Mouse (Mus musculus): Measurements from ENCODE around the gene Arhgap27. TPM values are rescaled to one million over a fixed set of nuclear protein-coding genes. Genes with fewer than 3 reads are reported as not detected.
A peak's percentile ranks its signal among the peaks of the same experiment; 100 is the strongest.

Arhgap27 gene
- polyA plus RNA-seq, 1 experiment from 2014 or later, result 8.5 TPM

- no peaks in the 10 kb centered on the region for H3K27me3 ChIP-seq (ENCODE audit: control insufficient read depth, insufficient read depth, low read length)
- peaks cover 8% of the 10 kb centered on the region for H3K4me1 ChIP-seq (ENCODE audit: control insufficient read depth, insufficient read depth, low read length)
- no peak overlapping the region for H3K4me3 ChIP-seq (ENCODE audit: low read length)
- H3K4me2 ChIP-seq (ENCODE audit: low read depth, low read length), result no peak overlapping the region
- ATAC-seq (replicated peaks; ENCODE audit: extremely low read depth, insufficient read depth, low FRiP score), result no peak
- no peaks in the 10 kb centered on the region for H3K9me3 ChIP-seq (replicated peaks; ENCODE audit: control insufficient read depth, low read length)
- H3K27ac ChIP-seq (ENCODE audit: low read length), result no peak overlapping the region
- H3K9ac ChIP-seq (ENCODE audit: low read length), result no peak overlapping the region
- peaks cover 18% of the 10 kb centered on the region; the same call in 1 of the 2 replicates for H3K36me3 ChIP-seq (ENCODE audit: control insufficient read depth, insufficient read depth)
- 62% methylated on average over 7 of the region's 7 CpGs for WGBS
These were observed 24.5 kb upstream of the Arhgap27 start for GRCm38 (mm10) chr11:103387870-103388526.

GRCm38 (mm10) chr11:103386827-103387226 lies 23.3 kb upstream of the Arhgap27 start:
- H3K36me3 ChIP-seq (ENCODE audit: control insufficient read depth, insufficient read depth), result peaks cover 15% of the 10 kb centered on the region; the same call in 1 of the 2 replicates
- ATAC-seq (replicated peaks; ENCODE audit: extremely low read depth, insufficient read depth, low FRiP score), result no peak
- WGBS, result 89% methylated on average over 9 of the region's 9 CpGs
- H3K4me3 ChIP-seq (ENCODE audit: low read length), result no peak overlapping the region
- H3K9ac ChIP-seq (ENCODE audit: low read length), result no peak overlapping the region
- peaks cover 18% of the 10 kb centered on the region for H3K4me1 ChIP-seq (ENCODE audit: control insufficient read depth, insufficient read depth, low read length)
- no peaks in the 10 kb centered on the region for H3K27me3 ChIP-seq (ENCODE audit: control insufficient read depth, insufficient read depth, low read length)
- H3K27ac ChIP-seq (ENCODE audit: low read length), result no peak overlapping the region
- no peaks in the 10 kb centered on the region for H3K9me3 ChIP-seq (replicated peaks; ENCODE audit: control insufficient read depth, low read length)
- no peak overlapping the region for H3K4me2 ChIP-seq (ENCODE audit: low read depth, low read length)

- Histone ChIP-seq H3K27me3 (ENCODE audit: control insufficient read depth, insufficient read depth, low read length) (no peaks in the 10 kb centered on the region), H3K36me3 (ENCODE audit: control insufficient read depth, insufficient read depth) (peaks cover 16% of the 10 kb centered on the region), H3K4me1 (ENCODE audit: control insufficient read depth, insufficient read depth, low read length) (peaks cover 30% of the 10 kb centered on the region), H3K9ac (ENCODE audit: low read length) (peak overlapping the region; percentile 53), H3K4me2 (ENCODE audit: low read depth, low read length) (peak overlapping the region; percentile 29; the same call in 1 of the 2 replicates), H3K4me3 (ENCODE audit: low read length) (no peak overlapping the region; the same call in 1 of the 2 replicates), H3K9me3 (replicated peaks; ENCODE audit: control insufficient read depth, low read length) (no peaks in the 10 kb centered on the region), H3K27ac (ENCODE audit: low read length) (peak overlapping the region; percentile 95)
- 16% methylated on average over 5 of the region's 5 CpGs for WGBS
- peak; percentile 93 for ATAC-seq (replicated peaks; ENCODE audit: extremely low read depth, insufficient read depth, low FRiP score)
These were observed 18.6 kb upstream of the Arhgap27 start for GRCm38 (mm10) chr11:103381956-103382613.

- H3K4me3 ChIP-seq (ENCODE audit: low read length), result no peak overlapping the region; the same call in 1 of the 2 replicates
- no peaks in the 10 kb centered on the region for H3K27me3 ChIP-seq (ENCODE audit: control insufficient read depth, insufficient read depth, low read length)
- WGBS, result 65% methylated on average over 7 of the region's 7 CpGs
- H3K4me2 ChIP-seq (ENCODE audit: low read depth, low read length), result peak overlapping the region; percentile 29; the same call in 1 of the 2 replicates
- H3K36me3 ChIP-seq (ENCODE audit: control insufficient read depth, insufficient read depth), result peaks cover 16% of the 10 kb centered on the region
- H3K9me3 ChIP-seq (replicated peaks; ENCODE audit: control insufficient read depth, low read length), result no peaks in the 10 kb centered on the region
- no peak for ATAC-seq (replicated peaks; ENCODE audit: extremely low read depth, insufficient read depth, low FRiP score)
- H3K4me1 ChIP-seq (ENCODE audit: control insufficient read depth, insufficient read depth, low read length), result peaks cover 30% of the 10 kb centered on the region
- H3K9ac ChIP-seq (ENCODE audit: low read length), result peak overlapping the region; percentile 53; the same call in 1 of the 2 replicates
- H3K27ac ChIP-seq (ENCODE audit: low read length), result peak overlapping the region; percentile 95
These were observed 18.0 kb upstream of the Arhgap27 start for GRCm38 (mm10) chr11:103381505-103381904.

GRCm38 (mm10) chr11:103380460-103380859 lies 17.0 kb upstream of the Arhgap27 start:
- H3K4me3 ChIP-seq (ENCODE audit: low read length), result no peak overlapping the region
- H3K4me1 ChIP-seq (ENCODE audit: control insufficient read depth, insufficient read depth, low read length), result peaks cover 33% of the 10 kb centered on the region
- no peak overlapping the region for H3K27ac ChIP-seq (ENCODE audit: low read length)
- peaks cover 14% of the 10 kb centered on the region for H3K36me3 ChIP-seq (ENCODE audit: control insufficient read depth, insufficient read depth)
- 85% methylated on average over 5 of the region's 5 CpGs for WGBS
- no peak for ATAC-seq (replicated peaks; ENCODE audit: extremely low read depth, insufficient read depth, low FRiP score)
- no peak overlapping the region for H3K9ac ChIP-seq (ENCODE audit: low read length)
- H3K9me3 ChIP-seq (replicated peaks; ENCODE audit: control insufficient read depth, low read length), result no peaks in the 10 kb centered on the region
- H3K4me2 ChIP-seq (ENCODE audit: low read depth, low read length), result no peak overlapping the region
- no peaks in the 10 kb centered on the region for H3K27me3 ChIP-seq (ENCODE audit: control insufficient read depth, insufficient read depth, low read length)

GRCm38 (mm10) chr11:103378341-103378740 lies 14.8 kb upstream of the Arhgap27 start:
- peak overlapping the region; percentile 67 for H3K27ac ChIP-seq (ENCODE audit: low read length)
- peak; percentile 56 for ATAC-seq (replicated peaks; ENCODE audit: extremely low read depth, insufficient read depth, low FRiP score)

GRCm38 (mm10) chr11:103375772-103376171 lies 12.3 kb upstream of the Arhgap27 start:
- peaks cover 10% of the 10 kb centered on the region for H3K36me3 ChIP-seq (ENCODE audit: control insufficient read depth, insufficient read depth)
- WGBS, result 72% methylated on average over 5 of the region's 5 CpGs
- peak overlapping the region; percentile 16; the same call in 1 of the 2 replicates for H3K27ac ChIP-seq (ENCODE audit: low read length)
- no peaks in the 10 kb centered on the region for H3K9me3 ChIP-seq (replicated peaks; ENCODE audit: control insufficient read depth, low read length)
- no peak for ATAC-seq (replicated peaks; ENCODE audit: extremely low read depth, insufficient read depth, low FRiP score)
- H3K4me2 ChIP-seq (ENCODE audit: low read depth, low read length), result no peak overlapping the region
- H3K9ac ChIP-seq (ENCODE audit: low read length), result no peak overlapping the region
- H3K4me3 ChIP-seq (ENCODE audit: low read length), result no peak overlapping the region
- H3K4me1 ChIP-seq (ENCODE audit: control insufficient read depth, insufficient read depth, low read length), result peaks cover 23% of the 10 kb centered on the region
- no peaks in the 10 kb centered on the region for H3K27me3 ChIP-seq (ENCODE audit: control insufficient read depth, insufficient read depth, low read length)

More at GRCm38 (mm10) chr11:103378341-103378740, 14.8 kb upstream of the Arhgap27 start:
- Histone ChIP-seq H3K9me3 (replicated peaks; ENCODE audit: control insufficient read depth, low read length) (no peaks in the 10 kb centered on the region), H3K4me1 (ENCODE audit: control insufficient read depth, insufficient read depth, low read length) (peaks cover 40% of the 10 kb centered on the region), H3K4me3 (ENCODE audit: low read length) (no peak overlapping the region), H3K27me3 (ENCODE audit: control insufficient read depth, insufficient read depth, low read length) (no peaks in the 10 kb centered on the region), H3K36me3 (ENCODE audit: control insufficient read depth, insufficient read depth) (peaks cover 10% of the 10 kb centered on the region), H3K9ac (ENCODE audit: low read length) (no peak overlapping the region), H3K4me2 (ENCODE audit: low read depth, low read length) (no peak overlapping the region)
- 48% methylated on average over 6 of the region's 6 CpGs for whole genome bisulfite sequencing

GRCm38 (mm10) chr11:103375258-103375657 lies 11.8 kb upstream of the Arhgap27 start:
- no peak overlapping the region for H3K4me3 ChIP-seq (ENCODE audit: low read length)
- H3K27me3 ChIP-seq (ENCODE audit: control insufficient read depth, insufficient read depth, low read length), result no peaks in the 10 kb centered on the region
- H3K27ac ChIP-seq (ENCODE audit: low read length), result peak overlapping the region; percentile 16; the same call in 1 of the 2 replicates
- H3K36me3 ChIP-seq (ENCODE audit: control insufficient read depth, insufficient read depth), result peaks cover 14% of the 10 kb centered on the region
- no peaks in the 10 kb centered on the region for H3K9me3 ChIP-seq (replicated peaks; ENCODE audit: control insufficient read depth, low read length)
- peaks cover 22% of the 10 kb centered on the region for H3K4me1 ChIP-seq (ENCODE audit: control insufficient read depth, insufficient read depth, low read length)
- H3K4me2 ChIP-seq (ENCODE audit: low read depth, low read length), result no peak overlapping the region
- WGBS, result 41% methylated on average over 1 of the region's 1 CpGs
- H3K9ac ChIP-seq (ENCODE audit: low read length), result no peak overlapping the region
- ATAC-seq (replicated peaks; ENCODE audit: extremely low read depth, insufficient read depth, low FRiP score), result peak; percentile 39; the same call in 1 of the 2 replicates

GRCm38 (mm10) chr11:103373922-103374321 lies 10.4 kb upstream of the Arhgap27 start:
- Histone ChIP-seq H3K4me3 (ENCODE audit: low read length) (no peak overlapping the region), H3K4me1 (ENCODE audit: control insufficient read depth, insufficient read depth, low read length) (peaks cover 22% of the 10 kb centered on the region), H3K27me3 (ENCODE audit: control insufficient read depth, insufficient read depth, low read length) (no peaks in the 10 kb centered on the region), H3K27ac (ENCODE audit: low read length) (no peak overlapping the region), H3K9ac (ENCODE audit: low read length) (no peak overlapping the region), H3K9me3 (replicated peaks; ENCODE audit: control insufficient read depth, low read length) (no peaks in the 10 kb centered on the region), H3K4me2 (ENCODE audit: low read depth, low read length) (no peak overlapping the region), H3K36me3 (ENCODE audit: control insufficient read depth, insufficient read depth) (peaks cover 10% of the 10 kb centered on the region)
- no peak for ATAC-seq (replicated peaks; ENCODE audit: extremely low read depth, insufficient read depth, low FRiP score)
- WGBS, result 88% methylated on average over 9 of the region's 9 CpGs
